Mouse (Mus musculus): ENCODE measurements around the gene Abtb1.

Abtb1 gene

DNA sequence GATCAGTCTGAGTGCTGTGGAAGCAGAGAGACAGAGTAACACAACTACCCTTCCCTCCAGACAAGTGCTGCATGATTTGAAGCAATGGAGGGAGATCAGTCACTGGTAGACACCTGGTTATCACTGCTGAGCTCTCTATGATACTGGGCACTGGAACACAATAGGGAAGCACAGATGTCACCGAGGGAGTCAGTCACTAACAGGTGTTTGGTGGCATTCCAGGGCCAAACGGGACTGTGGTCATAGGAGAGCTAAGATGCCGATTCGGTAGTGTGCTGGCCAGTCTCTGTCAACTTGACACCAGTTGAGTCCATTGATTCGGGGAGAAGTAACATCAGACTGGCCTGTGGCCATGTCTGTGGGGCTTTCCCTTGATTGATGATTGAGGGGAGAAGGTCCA lies 12.7 kb upstream of the Abtb1 start:
- DNase-seq (ENCODE audit: low read depth) = no peak

DNA sequence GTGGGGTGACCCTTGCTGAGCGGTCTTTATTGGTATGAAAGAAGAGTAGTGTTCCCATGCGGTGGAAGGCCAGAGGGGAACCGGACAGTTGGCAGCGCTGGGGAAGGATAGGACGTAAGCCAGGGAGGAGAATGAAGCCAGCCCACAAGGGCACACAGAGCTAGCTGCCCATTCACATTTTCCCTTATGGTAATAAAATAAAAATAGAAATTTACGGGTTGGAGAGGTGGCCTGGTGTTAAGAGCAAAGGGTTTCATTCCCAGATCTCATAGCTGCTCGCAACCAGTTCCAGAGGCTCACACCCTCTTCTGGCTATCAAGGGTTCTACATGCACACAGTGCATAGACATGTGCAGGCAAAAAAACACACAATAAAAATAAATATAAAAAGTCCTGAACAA lies 8.2 kb upstream of the Abtb1 start:
- no peak for DNase-seq (ENCODE audit: low read depth)

DNA sequence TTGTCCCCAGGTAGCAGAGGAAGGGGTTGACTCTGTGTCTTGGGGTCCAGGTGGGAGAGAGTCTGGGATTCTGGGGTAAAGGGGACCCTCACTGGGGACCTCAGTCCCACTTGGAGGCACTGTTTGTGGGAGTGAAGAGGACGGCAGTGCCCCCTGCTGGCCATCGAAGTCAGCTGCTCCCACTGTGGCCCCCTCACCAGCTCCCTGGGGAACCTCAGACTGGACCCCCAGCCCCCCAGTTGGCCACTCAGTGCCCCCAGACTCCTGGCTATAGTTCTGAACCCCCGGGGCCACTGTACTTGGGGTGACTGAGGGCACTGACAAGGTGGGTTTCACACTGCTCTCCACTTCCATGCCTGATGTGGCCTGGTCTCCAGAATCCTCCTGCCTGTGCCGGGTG lies 7.5 kb upstream of the Abtb1 start:
- DNase-seq (ENCODE audit: low read depth) = no peak

DNA sequence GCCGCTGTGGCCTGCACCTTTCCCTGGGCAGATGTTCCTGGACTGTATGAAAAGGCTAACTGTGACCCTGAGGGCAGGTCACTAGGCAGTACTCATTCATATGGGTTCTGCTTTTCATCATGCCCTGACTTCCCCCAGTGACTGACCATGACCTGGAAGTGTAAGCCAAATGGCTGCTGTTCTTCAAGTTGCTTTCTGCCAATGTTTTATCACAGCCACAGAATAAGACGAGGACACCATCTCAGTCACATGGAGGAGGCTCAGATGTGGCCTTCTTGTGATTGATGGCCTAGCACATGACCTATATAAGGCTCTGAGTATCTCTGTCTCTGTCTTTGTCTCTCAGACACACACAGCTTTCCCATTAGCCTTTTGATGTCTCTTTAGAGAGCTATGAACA lies 5.8 kb upstream of the Abtb1 start:
- DNase-seq (ENCODE audit: low read depth) = no peak

DNA sequence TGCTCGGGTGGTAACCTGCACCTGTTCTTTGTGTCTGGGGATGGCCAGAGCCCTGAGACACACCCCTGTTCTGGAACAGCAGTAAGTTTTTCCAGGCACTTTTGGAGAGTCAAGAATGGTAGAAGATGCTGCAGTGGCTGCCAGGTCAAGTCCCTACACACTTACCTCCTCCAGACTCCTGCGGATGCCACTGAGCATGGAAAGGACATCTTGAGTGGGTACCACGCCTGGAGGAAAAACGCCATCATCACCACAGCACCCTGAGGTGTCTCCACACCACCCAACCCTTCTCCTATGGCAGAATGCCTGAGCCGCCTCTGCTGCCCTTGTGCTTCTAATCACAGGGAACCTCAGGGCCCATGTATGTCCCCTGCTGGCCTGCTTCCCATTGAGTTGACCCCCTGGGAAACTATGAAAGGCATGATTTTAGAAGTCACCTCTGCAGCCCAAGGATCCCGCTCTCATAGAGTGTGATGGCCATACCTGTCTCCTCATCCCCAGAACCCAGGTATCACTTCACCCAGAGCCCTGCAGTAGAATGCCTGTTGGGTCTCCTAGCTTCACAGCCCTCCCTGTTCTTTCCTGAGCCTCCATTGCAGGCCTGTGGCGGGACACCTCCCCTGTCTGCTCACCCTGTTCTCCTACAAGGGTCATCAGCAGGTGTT lies 3.2 kb upstream of the Abtb1 start:
- DNase-seq (ENCODE audit: low read depth) = no peak

DNA sequence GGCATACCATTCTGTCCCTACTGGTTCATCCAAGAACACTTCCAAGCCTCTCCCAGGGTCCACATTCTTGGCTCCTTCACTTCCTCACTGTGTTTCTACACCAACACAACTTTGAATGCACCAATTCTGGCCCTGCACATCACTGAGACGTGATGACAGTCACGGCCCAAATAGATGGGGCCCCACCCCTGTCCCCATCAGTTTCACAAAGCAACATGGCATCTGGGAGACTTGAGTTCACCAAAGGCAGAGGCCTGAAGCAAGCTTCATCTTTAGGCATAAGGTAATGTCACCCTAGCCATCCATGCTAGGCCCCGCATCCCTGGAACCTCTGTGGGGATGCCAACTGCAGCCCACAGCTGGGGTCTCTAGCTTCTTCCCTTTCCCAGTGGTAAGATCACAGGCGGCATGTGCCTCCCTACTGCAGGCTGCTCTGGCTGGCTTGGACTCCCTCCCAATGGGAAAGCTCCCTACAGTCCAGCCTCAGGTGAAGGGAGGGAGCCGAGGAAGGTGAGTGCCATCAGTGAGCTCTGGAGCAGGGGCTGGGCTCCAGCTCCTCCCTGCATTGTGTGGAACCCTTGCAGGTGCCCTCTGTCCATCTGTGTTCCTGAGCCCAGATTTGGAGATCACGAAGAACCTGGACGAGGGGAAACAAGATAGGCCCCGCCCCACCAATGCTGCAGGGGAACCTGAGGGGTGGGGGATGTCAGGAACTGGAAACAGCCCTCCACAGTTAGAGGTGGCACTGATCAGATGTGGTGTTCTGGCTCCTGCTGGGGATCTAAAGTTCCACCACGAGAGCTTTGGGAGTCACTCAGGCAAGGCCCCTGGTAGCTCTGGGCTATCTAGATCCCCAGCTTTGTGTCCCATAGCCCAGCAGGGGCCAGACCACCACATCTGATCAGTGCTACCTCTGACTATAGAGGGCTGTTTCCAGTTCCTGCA lies 2.3 kb upstream of the Abtb1 start:
- DNase-seq (ENCODE audit: low read depth) = no peak

DNA sequence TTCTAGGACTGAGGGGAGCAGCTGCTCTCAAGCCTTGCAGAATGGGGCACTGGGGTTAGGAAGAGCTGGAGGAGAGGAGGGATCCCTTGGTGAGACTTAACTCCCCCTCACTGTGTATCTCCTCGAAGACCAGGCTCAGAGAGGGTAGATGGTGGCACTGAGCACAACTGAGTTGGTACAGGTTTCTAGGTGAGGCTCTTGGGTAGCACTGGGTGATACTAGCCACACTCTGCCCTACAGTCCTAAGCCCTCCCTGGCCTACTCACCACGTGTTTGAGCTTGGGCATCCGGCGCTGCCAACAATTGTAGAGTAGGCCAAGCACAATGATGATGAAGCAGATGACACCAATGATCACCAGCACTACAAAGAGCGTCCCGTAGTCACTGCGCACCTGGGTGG lies 1.5 kb upstream of the Abtb1 start:
- no peak for DNase-seq (ENCODE audit: low read depth)

DNA sequence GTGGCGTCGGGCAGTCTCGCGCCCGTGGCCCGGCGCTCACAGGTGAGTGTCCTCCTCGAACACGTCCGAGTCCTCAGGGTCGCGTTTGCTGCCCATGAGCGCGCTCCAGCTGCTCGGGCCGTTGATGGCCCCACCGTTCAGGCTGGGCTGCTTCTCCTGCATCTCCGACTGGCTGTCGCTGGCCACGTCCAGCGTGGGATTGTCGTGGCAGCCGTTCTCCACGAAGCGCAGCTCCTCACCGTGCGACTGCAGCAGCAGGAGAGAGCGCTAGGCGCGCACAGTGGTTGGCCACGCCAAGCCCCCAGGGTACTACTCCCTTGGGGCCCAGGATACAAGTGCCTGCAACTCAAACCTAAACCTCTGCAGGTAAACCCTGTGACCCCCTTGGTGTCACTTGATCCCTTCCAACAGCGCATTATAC lies 957 bp upstream of the Abtb1 start:
- no peak for DNase-seq (ENCODE audit: low read depth)

DNA sequence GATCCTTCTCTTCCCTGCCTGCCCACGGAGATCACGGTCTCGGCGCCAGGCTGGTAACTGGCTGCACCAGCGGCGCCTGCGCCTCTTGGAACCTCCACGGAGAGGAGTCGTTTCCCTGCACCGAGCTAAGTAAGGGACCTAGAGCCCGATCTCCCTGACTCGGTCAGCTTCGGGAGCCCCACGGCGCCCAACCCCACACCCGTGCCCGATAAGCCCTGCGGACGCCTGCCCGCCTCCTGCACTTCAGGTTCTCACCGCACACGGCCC lies 337 bp downstream of the Abtb1 start:
- DNase-seq (ENCODE audit: low read depth) = no peak

DNA sequence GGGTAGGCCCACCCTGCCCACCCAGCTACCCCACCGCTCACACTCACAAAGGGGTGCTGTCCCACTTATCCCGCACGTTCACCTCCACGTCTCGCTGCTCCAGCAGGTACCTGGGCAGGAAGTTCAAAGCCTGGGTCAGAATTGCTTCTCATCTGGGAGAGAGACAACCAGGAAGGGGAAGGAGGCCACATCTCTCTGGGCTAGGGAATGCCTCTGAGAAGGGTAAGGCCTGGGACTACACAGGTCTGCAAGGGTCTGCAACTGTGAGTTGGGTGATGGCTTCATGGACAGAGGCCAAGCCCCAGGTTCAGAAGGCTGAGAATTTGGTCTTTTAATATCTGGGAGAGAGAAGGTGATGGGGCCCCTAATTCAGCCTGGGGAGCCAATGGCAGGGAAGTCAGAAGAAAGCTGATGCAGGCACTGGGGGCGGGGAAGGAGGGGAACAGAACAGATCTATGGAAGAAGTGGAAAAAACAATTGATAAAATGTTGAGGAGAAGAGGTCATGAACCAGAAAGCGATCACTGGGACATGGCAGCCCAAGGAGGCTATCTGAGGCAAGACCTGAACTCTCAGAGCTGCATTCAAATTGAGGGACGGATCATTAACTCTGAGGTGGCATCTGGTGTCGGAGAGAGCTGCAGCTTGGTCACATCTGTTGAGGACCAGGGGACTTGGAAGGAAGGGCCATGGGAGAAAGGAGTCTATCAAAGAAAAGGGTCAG lies 832 bp downstream of the Abtb1 start:
- DNase-seq (ENCODE audit: low read depth) = no peak

DNA sequence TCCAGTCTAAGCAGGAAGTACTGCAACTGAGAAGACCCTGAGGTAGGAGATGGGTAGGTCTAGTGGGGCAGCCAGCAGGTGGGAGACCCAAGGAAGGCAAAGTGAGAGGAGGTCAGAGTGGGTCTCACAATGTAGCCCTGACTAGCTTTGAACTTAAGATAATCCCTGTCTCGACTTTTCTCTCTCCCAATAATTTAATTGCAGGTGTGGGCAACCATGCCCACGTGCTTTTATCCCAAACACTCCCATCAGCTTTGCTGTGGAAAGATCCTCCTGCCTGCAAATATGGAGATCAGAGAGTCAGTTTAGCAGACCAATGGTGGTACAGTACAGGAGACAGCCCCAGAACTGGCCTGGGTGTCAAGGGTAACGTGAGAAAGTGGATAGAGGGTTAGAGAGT lies 1.6 kb downstream of the Abtb1 start:
- DNase-seq (ENCODE audit: low read depth) = no peak

DNA sequence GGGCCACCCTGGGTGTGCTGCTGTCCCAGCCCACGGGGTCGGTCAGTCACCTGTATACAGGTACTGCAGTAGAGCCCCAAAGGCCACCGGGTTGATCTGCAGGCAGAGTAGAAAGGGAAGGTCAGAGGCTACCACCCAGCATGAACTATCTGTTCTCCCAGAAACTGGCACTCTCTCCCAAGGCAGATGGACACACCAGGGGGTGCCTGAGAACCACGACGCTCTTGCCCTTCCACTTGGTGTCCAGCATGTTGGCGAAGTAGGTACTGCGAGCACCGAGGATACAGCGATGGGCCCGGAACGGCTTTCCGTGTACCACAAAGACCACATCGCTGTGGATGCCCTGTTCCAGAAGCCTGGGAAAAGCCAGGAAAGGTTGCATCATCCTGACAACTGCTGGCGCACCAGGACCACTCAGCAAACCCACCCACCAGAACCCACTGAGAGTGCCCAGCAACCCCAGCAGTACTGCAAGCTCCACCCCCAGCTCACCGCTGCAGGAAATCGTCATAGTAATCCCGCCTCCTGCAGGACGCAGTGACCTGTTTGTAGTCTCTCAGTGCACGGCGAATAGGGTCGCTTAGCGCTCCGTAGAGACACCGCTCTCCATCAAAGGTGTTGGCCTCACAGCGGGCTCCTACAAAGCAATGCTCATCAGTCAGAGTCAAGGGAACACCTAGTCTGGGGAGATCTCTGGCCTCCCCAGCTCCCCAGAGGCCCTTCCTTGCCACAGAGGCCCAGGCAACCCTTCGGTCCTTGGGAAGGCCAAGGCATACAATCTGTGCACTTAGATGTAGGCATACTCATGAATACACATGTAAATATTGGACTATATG lies 2.4 kb downstream of the Abtb1 start:
- no peak for DNase-seq (ENCODE audit: low read depth)

DNA sequence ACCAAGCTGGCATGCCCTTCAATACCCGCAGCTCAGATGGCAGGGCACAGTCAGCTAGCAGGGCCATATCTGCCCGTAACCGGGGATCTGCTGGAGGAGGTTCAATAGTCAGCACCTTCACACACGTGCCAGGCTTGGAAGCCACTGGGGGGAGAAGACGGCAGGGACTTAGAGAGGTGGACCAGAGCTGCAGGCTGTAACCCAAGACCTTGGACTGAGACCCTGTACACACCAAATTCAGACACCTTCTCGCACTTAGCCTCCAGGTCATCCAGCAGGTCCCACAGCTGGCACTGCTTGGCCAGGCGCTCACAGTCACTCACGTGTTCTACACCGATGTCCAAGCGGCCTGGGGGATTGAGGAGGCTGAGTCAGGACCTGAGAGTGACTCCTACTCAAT lies 3.2 kb downstream of the Abtb1 start:
- DNase-seq (ENCODE audit: low read depth) = no peak

DNA sequence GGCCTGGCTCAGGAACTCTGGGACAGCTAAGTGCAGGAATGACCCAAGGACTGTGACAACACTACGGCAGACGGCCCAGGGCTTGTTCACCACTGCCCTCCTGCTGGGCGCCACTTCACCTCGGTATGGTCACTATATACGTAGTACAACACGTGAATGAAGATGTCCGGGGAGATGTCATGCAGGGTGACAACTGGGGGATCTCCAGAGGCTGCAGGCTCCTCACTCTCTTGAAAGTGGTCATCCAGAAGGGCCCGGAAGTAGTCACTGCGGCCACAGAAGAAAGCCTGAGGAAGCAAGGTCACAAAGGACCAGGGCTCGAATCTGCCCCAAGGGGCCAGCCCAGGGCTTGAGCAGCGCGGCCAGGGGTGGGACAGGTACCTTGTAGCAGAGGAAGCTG lies 3.8 kb downstream of the Abtb1 start:
- DNase-seq (ENCODE audit: low read depth) = no peak

DNA sequence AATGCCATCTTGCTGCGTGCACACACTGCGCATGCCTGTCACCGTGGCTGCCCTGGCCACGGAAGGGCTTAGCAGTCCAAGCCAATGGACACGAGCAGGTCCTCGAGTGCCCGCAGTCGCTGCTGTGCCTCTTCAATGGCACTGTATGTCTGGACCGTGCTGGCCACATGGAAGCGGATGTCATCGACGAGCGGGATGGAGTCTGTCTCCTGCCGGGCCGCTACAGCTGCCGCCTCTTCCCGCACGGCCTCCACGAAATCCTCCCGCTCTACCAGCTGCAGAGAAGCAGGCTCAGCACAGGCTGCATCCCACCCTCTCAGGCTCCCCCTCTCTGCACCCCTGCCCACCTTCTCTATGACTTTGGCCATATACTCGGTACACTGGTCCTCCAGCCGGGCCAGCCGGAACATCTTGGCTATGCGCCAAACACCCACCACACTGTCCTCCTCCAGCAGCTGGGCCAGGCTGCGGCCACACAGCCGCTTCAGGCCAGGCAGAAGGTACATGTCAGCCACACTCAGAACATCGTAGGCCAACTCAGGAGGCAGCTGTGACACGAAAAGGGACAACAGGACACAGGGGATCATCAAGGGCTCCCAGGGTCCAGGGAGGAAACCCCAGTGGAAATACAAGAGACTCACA lies 5.5 kb downstream of the Abtb1 start:
- no peak for DNase-seq (ENCODE audit: low read depth)

DNA sequence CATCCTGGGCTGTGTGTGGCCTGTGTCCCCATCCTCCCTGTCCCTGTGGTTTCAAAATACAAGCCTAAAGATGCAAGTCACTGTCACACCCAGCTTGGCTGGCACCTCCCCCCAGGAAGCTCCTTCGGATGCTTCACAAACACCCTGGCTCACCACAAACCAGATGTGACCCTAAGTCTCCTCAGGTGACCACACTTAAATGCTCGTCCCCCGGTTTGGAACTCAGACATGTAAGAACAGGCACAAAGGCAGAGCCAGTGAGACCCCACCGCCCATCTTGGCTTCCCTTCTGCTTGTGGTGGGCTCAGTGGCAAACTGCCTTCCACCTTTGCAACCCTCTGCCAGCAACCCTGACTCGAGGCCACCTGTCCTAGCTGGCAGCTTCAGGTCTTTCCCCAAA lies 6.7 kb downstream of the Abtb1 start:
- DNase-seq (ENCODE audit: low read depth) = no peak

DNA sequence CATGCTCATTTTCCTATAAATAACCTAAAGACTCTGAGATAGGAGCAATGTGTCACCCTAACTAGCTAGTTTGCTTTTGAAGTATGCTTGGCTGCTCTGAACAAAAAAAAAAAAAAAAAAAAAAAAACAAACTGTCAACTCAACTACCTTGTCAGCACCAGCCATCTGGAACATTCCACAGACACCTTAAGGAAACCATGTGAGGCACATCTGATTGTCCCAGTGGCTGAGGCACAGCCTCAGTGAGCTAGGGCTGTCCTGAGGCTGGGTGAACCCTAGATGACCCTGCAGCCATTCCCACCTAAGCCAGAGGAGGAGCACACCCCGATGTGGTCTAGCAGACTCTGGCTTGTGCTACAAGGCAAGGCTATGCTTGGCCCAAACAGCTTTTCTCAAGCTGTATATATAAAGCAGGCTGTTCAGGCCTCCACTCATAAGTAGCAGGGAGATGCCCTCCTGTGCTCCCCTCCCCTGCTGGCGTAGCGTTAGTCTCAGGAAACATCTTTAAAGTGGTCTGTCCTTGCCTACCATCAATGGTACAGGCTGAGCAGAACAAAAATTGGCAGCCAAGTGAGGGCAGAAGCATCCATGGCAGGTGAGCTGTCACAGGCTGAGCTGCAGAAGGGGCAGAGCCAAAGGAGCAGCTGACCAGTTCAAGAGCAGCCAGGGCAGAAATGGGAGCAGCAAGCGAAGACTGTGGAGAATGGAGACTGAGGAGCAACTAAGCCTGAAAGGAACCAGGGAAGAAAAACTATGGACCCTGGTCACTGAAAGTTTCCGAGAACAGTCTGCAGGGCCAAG lies 8.2 kb downstream of the Abtb1 start:
- no peak for DNase-seq (ENCODE audit: low read depth)

DNA sequence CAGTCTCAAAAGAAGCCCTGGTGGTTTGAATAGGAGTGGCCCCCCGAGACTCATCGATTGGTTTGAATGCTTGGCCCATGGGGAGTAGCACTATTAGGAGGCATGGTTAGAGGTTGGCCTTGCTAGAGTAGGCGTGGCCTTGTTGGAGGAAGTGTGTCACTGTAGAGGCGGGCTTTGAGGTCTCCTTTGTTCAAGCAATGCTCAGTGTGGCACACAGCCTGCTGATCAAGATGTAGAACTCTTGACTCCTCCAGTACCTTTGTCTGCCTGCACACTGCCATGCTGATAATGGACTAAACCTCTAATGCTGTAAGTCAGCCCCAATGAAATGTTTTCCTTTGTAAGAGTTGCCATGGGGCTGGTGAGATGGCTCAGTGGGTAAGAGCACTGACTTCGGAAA lies 9.1 kb downstream of the Abtb1 start:
- DNase-seq (ENCODE audit: low read depth) = no peak

DNA sequence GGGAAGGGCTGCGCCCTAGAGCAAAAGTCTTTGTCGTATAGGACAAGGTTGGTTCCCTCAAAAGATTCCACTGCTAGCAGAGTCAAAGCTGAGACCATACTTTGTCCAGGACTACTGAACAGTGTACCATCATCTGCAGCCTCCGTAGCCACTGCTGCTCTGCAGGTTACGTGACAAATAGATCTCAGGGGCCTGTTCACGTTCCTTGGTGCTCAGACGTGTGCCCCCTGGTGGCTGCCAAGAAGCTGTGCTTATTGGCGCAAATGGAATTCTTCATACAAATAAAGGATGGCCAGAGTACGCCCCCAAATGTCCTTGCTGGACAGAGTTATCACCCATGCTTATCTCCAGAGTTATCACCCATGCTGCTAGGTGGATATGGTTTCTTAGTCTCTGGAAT lies 10.3 kb downstream of the Abtb1 start:
- DNase-seq (ENCODE audit: low read depth) = peak; percentile 69

DNA sequence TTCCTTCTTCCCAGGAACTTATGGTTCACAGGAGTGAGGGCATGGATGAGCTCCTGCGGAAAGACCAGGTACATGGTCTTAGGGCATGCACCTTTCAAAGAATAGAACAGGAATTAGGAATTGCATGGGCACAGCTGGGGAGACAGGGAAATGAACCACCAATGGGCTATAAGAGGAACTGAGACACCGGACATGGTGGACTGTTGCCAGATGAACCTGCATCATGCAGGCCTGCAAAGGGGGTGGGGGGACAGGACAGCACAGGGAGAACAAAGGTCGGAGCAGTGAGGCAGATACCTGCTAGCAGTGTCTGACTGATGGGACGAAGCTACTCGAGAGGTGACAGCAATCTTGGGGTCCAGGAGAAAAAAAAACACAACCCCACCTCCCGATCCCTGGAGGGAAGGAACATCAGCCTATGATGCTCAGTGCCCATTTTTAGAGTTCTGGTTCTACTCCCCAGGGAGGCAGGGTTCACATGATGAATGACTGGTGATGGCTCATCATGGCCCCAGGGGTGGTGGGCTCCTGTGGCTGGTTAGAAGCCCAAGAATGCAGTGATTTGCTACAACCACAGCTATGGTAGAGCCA lies 11.6 kb downstream of the Abtb1 start:
- DNase-seq (ENCODE audit: low read depth) = no peak

DNA sequence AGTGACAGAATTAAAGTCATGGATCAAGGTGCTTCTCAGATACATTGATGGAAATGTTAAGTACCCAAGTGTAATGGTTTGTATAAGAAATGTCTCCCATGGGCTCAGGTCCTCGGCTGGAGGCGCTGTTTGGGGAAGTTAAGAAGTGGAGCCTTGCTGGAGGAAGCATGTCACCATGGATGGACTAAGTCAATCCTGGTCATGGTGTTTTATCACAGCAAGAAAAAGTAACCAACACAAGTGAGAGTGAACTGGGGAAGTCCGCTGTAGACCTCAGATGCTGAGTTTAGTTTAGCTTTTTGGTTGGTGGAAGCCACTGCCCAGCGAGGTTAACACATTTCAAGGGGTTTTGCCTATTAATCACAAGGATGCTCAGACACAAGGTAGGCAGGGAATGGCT lies 12.2 kb downstream of the Abtb1 start:
- DNase-seq (ENCODE audit: low read depth) = no peak

Data from c-Kit-positive CD71-negative TER-119-negative erythroid progenitor cells, embryonic 14.5 days (primary cell).